Mouse (Mus musculus): ENCODE measurements around the gene Pkd1l1.
A peak's percentile ranks its signal among the peaks of the same experiment; 100 is the strongest.

Gene Pkd1l1

GRCm38 (mm10) chr11:8942446-8942845, 30.6 kb downstream of the Pkd1l1 start:
- no peak for DNase-seq (ENCODE audit: low read depth, low spot score)

- DNase-seq (ENCODE audit: low read depth, low spot score): no peak
Observed at GRCm38 (mm10) chr11:8936431-8937110, 36.5 kb downstream of the Pkd1l1 start.

- no peak for DNase-seq (ENCODE audit: low read depth, low spot score)
Observed at GRCm38 (mm10) chr11:8916081-8916671, 56.9 kb downstream of the Pkd1l1 start.

- no peak for DNase-seq (ENCODE audit: low read depth, low spot score)
Observed at GRCm38 (mm10) chr11:8882793-8883192, 90.3 kb downstream of the Pkd1l1 start.

GRCm38 (mm10) chr11:8881521-8881920, 91.5 kb downstream of the Pkd1l1 start:
- DNase-seq (ENCODE audit: low read depth, low spot score): no peak

- DNase-seq (ENCODE audit: low read depth, low spot score): no peak
Observed at GRCm38 (mm10) chr11:8870115-8870514, 103.0 kb downstream of the Pkd1l1 start.

- no peak for DNase-seq (ENCODE audit: low read depth, low spot score)
Observed at GRCm38 (mm10) chr11:8866021-8866420, 107.0 kb downstream of the Pkd1l1 start.

- DNase-seq (ENCODE audit: low read depth, low spot score): no peak
Observed at GRCm38 (mm10) chr11:8863955-8864675, 109.0 kb downstream of the Pkd1l1 start.

GRCm38 (mm10) chr11:8862426-8862825, 110.6 kb downstream of the Pkd1l1 start:
- no peak for DNase-seq (ENCODE audit: low read depth, low spot score)

GRCm38 (mm10) chr11:8861978-8862377, 111.1 kb downstream of the Pkd1l1 start:
- DNase-seq (ENCODE audit: low read depth, low spot score): no peak

GRCm38 (mm10) chr11:8860878-8861277, 112.2 kb downstream of the Pkd1l1 start:
- DNase-seq (ENCODE audit: low read depth, low spot score): peak; percentile 47

GRCm38 (mm10) chr11:8859868-8860267, 113.2 kb downstream of the Pkd1l1 start:
- peak; percentile 68 for DNase-seq (ENCODE audit: low read depth, low spot score)

- no peak for DNase-seq (ENCODE audit: low read depth, low spot score)
Observed at GRCm38 (mm10) chr11:8859041-8859440, 114.0 kb downstream of the Pkd1l1 start.

- DNase-seq (ENCODE audit: low read depth, low spot score): no peak
Observed at GRCm38 (mm10) chr11:8856125-8856524, 116.9 kb downstream of the Pkd1l1 start.

GRCm38 (mm10) chr11:8848049-8848448, 125.0 kb downstream of the Pkd1l1 start:
- DNase-seq (ENCODE audit: low read depth, low spot score): no peak

- DNase-seq (ENCODE audit: low read depth, low spot score): no peak
Observed at GRCm38 (mm10) chr11:8847627-8848026, 125.4 kb downstream of the Pkd1l1 start.

- no peak for DNase-seq (ENCODE audit: low read depth, low spot score)
Observed at GRCm38 (mm10) chr11:8836176-8836575, 136.9 kb downstream of the Pkd1l1 start.

GRCm38 (mm10) chr11:8834121-8834520, 138.9 kb downstream of the Pkd1l1 start:
- no peak for DNase-seq (ENCODE audit: low read depth, low spot score)

- DNase-seq (ENCODE audit: low read depth, low spot score): no peak
Observed at GRCm38 (mm10) chr11:8830551-8830950, 142.5 kb downstream of the Pkd1l1 start.

- DNase-seq (ENCODE audit: low read depth, low spot score): no peak
Observed at GRCm38 (mm10) chr11:8829561-8829960, 143.5 kb downstream of the Pkd1l1 start.

- DNase-seq (ENCODE audit: low read depth, low spot score): no peak
Observed at GRCm38 (mm10) chr11:8828836-8829526, 144.1 kb downstream of the Pkd1l1 start.

- no peak for DNase-seq (ENCODE audit: low read depth, low spot score)
Observed at GRCm38 (mm10) chr11:8826609-8827008, 146.5 kb downstream of the Pkd1l1 start.
